Mouse (Mus musculus) T-helper 1 cell (primary cell): ENCODE measurements around the gene Tha1.

Source experiments
- in situ Hi-C: fragments of 300-600 bp; cut with MboI, MseI; formaldehyde crosslinking; loops from one replicate; pipeline ENCODE4 v1.15.1; 2025; ENCODE audit warnings: high pct_unique_total_duplicates

Tha1 gene

DNA sequence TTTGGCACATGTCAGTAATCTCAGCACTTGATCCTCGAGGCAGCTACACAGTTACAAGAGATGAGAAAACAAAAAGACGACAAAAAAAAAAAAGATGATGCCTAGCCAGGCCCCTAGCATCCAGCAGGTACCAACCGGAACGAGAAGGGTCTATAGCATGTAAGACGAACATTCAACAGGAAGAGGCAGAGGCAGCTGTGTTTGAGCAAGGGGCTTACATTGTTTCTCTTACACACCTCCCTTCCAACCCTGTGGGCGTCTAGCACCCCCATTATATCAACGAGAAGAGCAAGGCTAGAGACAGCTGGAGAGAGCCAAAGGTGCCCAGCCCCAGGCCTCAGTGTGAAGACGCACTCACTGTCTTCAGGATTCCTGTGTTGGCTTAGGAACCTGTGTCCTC is 46.4 kb downstream of the Tha1 start:
- in situ Hi-C loops, result no loop called here

- in situ Hi-C loops, result no loop called here
These were observed 47.1 kb downstream of the Tha1 start for GRCm38 (mm10) chr11:117826164-117826563.

DNA sequence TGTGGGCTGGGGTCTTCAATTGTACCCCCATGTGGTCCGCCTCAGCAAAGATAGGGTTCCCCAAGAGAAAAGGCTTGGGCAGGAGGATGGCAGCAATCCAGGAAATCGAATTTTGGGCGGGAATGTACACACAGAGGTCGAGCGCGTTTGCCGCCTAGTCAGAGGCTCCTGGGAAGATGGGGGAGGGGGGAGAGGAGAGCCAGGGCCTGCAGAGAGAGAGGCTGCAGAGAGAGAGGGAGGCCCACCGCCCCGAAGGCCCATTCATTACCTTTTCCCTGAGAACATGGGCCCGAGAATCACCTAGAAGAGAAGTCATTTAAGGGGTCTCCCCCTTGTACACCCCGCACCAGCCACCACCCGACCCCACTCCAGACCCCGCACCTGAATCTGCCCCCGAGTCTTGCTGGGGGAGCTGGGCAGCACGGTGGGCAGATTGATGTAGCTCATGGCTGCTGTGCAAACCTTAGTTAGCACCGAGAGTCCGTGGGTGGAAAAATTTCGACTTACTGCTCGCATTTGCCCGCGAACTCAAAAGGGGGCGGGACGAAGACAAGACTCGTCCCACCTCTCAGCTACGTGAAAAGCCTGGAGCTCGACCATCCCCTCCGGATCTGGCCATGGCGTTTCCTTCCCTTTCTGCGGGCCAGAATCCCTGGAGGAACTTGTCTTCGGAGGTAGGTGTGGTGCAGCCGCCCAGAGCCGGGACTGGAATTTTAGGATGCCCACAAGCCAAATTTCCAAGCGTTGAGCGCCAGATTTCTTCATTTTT is 47.8 kb downstream of the Tha1 start, which contains the start of the genes Afmid and Tk1:
Gene Afmid (plus strand): TSS at position 592 of the 769 bp plus-strand sequence.
Gene Tk1 (minus strand): TSS at position 760 of the 769 bp plus-strand sequence.
- in situ Hi-C loops, result no loop called here

- in situ Hi-C loops, result loop anchor here (5.0 kb wide), 1 partner anchor 117 kb away; no protein-coding TSS in a partner anchor
These were observed 49.0 kb downstream of the Tha1 start for GRCm38 (mm10) chr11:117824060-117824969.

DNA sequence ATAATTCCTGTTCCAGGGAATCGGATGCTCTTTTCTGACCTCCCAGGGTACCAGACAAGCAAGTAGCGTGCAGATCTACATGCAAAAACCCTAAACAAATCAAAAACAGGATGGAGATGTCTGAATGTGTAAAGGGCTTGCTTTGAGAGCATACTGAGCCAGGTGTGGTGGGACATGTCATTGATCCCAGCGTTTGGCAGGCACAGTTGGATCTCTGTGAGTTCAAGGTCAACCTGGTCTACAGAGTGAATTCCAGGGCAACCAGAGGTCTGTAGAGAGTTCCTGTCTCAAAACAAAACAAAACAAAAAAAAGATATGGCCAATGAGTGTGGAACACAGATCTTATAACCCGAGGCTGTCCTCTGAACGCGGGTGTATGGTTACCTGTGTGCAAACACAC is 49.9 kb downstream of the Tha1 start:
- in situ Hi-C loops, result loop anchor here (5.0 kb wide), 1 partner anchor 116 kb away; no protein-coding TSS in a partner anchor

DNA sequence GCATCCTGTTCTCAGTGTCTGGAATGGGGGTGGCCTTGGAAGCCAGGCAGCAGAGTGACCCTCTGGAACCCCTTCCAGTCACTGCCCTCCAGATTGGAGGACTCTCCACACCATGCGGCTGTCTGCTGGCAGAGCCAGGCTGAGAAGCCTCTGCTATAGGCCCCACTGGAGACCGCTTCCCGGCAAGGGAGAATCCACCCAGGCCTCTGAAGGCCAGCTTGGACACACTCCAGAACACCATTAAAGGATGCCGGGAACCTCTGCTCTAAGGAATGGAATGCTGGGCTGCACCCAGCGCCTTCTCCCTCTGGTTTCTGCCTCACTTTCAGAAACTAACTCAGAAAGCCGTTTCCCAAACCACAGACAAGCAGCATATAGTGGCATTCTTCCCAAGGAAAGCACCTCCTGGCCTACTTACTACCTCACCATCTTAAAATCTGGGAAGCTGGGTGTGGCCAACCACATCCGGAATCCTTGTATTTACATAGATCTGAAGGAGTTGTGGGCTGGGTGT is 50.5 kb downstream of the Tha1 start:
- in situ Hi-C loops, result loop anchor here (5.0 kb wide), 1 partner anchor 115 kb away; no protein-coding TSS in a partner anchor

DNA sequence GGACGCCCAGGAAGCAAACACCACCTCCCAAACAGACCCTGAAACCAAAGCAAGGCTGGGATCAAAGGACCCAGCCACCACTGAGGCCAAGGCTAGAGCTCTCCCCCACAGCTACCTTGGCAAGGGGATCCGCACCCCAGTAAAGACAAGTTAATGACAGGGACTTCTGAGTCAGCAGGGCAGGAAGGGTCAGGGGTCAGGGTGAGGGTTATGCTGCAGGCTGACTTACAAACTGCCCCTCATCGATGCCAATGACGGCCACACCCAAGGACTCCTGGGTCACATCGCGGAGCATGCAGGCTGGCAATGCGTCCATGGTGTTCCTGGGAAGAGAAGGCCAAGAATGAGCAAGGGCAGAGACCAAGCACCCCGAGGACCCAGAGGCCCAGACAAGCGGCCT is 51.4 kb downstream of the Tha1 start:
- in situ Hi-C loops, result loop anchor here (5.0 kb wide), 1 partner anchor 115 kb away; no protein-coding TSS in a partner anchor

GRCm38 (mm10) chr11:117820173-117820572 is 53.1 kb downstream of the Tha1 start:
- in situ Hi-C loops, result loop anchor here (5.0 kb wide), 1 partner anchor 113 kb away; no protein-coding TSS in a partner anchor

DNA sequence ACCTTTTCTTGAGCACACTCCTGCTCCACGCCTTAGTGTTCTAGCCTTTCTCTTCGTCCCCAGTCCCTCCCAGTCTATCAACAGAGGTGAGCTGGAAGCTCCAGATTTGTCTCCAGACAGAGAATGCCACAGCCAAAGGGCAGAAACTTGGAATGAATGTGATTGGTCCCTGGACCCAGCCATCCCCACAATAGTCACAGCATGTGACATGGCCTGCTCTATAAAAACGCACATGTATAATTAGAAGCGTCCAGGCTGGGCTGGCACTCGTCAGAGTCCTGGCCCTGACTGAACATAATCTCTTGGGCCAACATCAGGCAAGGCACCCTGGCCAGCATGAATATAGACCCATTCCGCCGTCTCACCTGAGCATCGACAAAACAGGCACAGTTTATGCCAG is 54.2 kb downstream of the Tha1 start:
- in situ Hi-C loops, result no loop called here
